Mouse (Mus musculus): ENCODE measurements around the gene Zcchc2.

Zcchc2 gene

GRCm38 (mm10) chr1:105988903-105989639 is 1.1 kb upstream of the Zcchc2 start:
- no peak for DNase-seq (ENCODE audit: low spot score)

- peak; percentile 49 for DNase-seq (ENCODE audit: low spot score)
These were observed 594 bp upstream of the Zcchc2 start for GRCm38 (mm10) chr1:105989640-105989984.

- DNase-seq (ENCODE audit: low spot score) = peak; percentile 71
These were observed 930 bp downstream of the Zcchc2 start for GRCm38 (mm10) chr1:105990911-105991761.

- peak; percentile 36 for DNase-seq (ENCODE audit: low spot score)
These were observed 2.0 kb downstream of the Zcchc2 start for GRCm38 (mm10) chr1:105991931-105992837.

GRCm38 (mm10) chr1:105993196-105993595 is 3.0 kb downstream of the Zcchc2 start:
- peak; percentile 47 for DNase-seq (ENCODE audit: low spot score)

- DNase-seq (ENCODE audit: low spot score) = peak; percentile 91
These were observed 3.5 kb downstream of the Zcchc2 start for GRCm38 (mm10) chr1:105993601-105994209.

GRCm38 (mm10) chr1:105995966-105996365 is 5.8 kb downstream of the Zcchc2 start:
- DNase-seq (ENCODE audit: low spot score) = no peak

- DNase-seq (ENCODE audit: low spot score) = no peak
These were observed 7.1 kb downstream of the Zcchc2 start for GRCm38 (mm10) chr1:105997282-105997681.

- DNase-seq (ENCODE audit: low spot score) = no peak
These were observed 9.6 kb downstream of the Zcchc2 start for GRCm38 (mm10) chr1:105999802-106000201.

- DNase-seq (ENCODE audit: low spot score) = no peak
These were observed 17.4 kb downstream of the Zcchc2 start for GRCm38 (mm10) chr1:106007581-106007980.

GRCm38 (mm10) chr1:106011097-106011496 is 20.9 kb downstream of the Zcchc2 start:
- DNase-seq (ENCODE audit: low spot score) = no peak

- DNase-seq (ENCODE audit: low spot score) = no peak
These were observed 23.6 kb downstream of the Zcchc2 start for GRCm38 (mm10) chr1:106013759-106014158.

- DNase-seq (ENCODE audit: low spot score) = no peak
These were observed 26.1 kb downstream of the Zcchc2 start for GRCm38 (mm10) chr1:106016262-106016661.

GRCm38 (mm10) chr1:106019854-106020253 is 29.6 kb downstream of the Zcchc2 start:
- no peak for DNase-seq (ENCODE audit: low spot score)

GRCm38 (mm10) chr1:106022998-106023397 is 32.8 kb downstream of the Zcchc2 start:
- no peak for DNase-seq (ENCODE audit: low spot score)

GRCm38 (mm10) chr1:106024254-106024653 is 34.0 kb downstream of the Zcchc2 start:
- no peak for DNase-seq (ENCODE audit: low spot score)

GRCm38 (mm10) chr1:106024778-106025177 is 34.6 kb downstream of the Zcchc2 start:
- DNase-seq (ENCODE audit: low spot score) = no peak

- no peak for DNase-seq (ENCODE audit: low spot score)
These were observed 39.6 kb downstream of the Zcchc2 start for GRCm38 (mm10) chr1:106029769-106030168.

- DNase-seq (ENCODE audit: low spot score) = no peak
These were observed 40.1 kb downstream of the Zcchc2 start for GRCm38 (mm10) chr1:106030331-106030730.

GRCm38 (mm10) chr1:106030886-106031285 is 40.7 kb downstream of the Zcchc2 start:
- DNase-seq (ENCODE audit: low spot score) = no peak

- no peak for DNase-seq (ENCODE audit: low spot score)
These were observed 41.7 kb downstream of the Zcchc2 start for GRCm38 (mm10) chr1:106031908-106032307.

GRCm38 (mm10) chr1:106034776-106035175 is 44.6 kb downstream of the Zcchc2 start:
- DNase-seq (ENCODE audit: low spot score) = no peak
